Mouse (Mus musculus) ES-E14 (cell line): ENCODE results near the gene Cxcr5.

Source experiments
- CHD2 ChIP-seq: IDR thresholded peaks from 2 replicates; pipeline ENCODE4 v1.6.1; 2014; ENCODE audit warnings: mild to moderate bottlenecking, low read depth, low read length, inconsistent platforms
- HCFC1 ChIP-seq: IDR thresholded peaks from 2 replicates; pipeline ENCODE4 v1.6.1; 2012; ENCODE audit warnings: low read length, inconsistent platforms, borderline replicate concordance; ENCODE audit not compliant: insufficient read depth
- MAFK ChIP-seq: IDR thresholded peaks from 2 replicates; pipeline ENCODE4 v1.6.1; 2014; ENCODE audit warnings: mild to moderate bottlenecking, low read depth, low read length, inconsistent platforms; ENCODE audit not compliant: insufficient read depth
- ZC3H11A ChIP-seq: IDR thresholded peaks from 2 replicates; pipeline ENCODE4 v1.6.1; 2012; ENCODE audit warnings: low read depth, mild to moderate bottlenecking, inconsistent platforms, low read length, borderline replicate concordance
- ZNF384 ChIP-seq: IDR thresholded peaks from 2 replicates; pipeline ENCODE4 v1.6.1; 2012; ENCODE audit warnings: low read depth, low read length, inconsistent platforms

DNA sequence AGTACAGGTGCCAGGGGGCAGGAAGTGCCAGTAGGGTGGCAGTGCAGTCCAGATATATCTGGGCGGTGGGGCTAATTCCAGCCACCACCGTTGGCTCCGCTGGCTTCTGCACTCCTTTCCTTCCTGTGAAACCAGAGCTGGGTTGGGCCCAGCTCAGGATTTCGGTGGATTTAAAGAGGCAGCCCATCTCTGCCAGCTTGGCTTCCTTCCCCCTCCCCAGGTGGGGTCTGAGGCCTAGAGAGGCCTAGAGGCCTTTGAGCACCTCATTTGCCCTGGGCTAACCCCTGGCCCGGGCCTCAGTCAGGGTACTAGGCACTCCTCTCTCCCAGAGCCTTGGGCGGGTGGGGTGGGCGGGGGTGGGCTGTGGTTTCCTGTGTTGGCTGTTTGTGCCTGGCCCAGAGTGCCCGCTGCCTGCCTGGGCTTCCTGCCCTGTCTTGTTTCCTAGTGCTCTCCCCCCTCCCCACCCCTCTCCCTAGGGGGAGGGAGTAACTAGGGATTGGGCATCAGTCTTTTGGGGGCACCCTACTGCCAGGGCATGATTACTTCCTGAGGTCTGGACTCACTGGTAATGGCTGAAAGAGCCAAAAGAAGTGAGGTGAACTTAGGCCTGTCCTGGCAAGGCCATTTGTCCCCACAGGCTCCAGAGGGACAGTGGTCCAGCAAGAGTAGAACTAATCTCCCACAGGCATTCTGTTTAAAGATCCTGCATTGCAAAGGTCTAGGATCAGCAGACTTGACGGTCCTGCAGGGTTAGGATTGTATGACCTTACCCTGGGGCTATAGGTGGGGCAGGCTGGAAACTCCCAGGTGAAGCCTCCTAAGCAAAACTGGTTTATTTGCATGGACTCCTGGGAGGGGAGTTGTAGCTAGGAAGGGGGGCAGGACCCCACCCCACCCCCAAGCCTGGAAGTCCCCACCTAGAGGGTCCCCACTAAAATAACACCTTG lies 66.5 kb downstream of the Cxcr5 start:
- TF ChIP-seq MAFK: no peak
- TF ChIP-seq ZNF384: no peak
- no peak for TF ChIP-seq ZC3H11A
- TF ChIP-seq HCFC1: no peak
- TF ChIP-seq CHD2: no peak
